Mouse (Mus musculus): ENCODE results near the gene Ippk. TPM values are rescaled to one million over a fixed set of nuclear protein-coding genes. Genes with fewer than 3 reads are reported as not detected.

Gene Ippk
- polyA plus RNA-seq, 1 experiment, result 0.01 TPM

- TF ChIP-seq TAL1 (IDR thresholded peaks at IDR 0.05; ENCODE audit: low read length) (no peak), GATA1 (IDR thresholded peaks at IDR 0.05; ENCODE audit: low read length) (no peak)
- H3K36me3 ChIP-seq (ENCODE audit: control insufficient read depth), result peaks cover 4% of the 10 kb centered on the region
- H3K9me3 ChIP-seq (ENCODE audit: control insufficient read depth, low read length), result no peaks in the 10 kb centered on the region
- peaks cover 36% of the 10 kb centered on the region for H3K4me1 ChIP-seq (ENCODE audit: control insufficient read depth)
- H3K4me3 ChIP-seq (replicated peaks), result peak overlapping the region; percentile 91
- H3K27me3 ChIP-seq (ENCODE audit: control insufficient read depth), result peaks cover 7% of the 10 kb centered on the region; the same call in 1 of the 2 replicates
Measured at GRCm38 (mm10) chr13:49421606-49421917, 513 bp downstream of the Ippk start.

DNA sequence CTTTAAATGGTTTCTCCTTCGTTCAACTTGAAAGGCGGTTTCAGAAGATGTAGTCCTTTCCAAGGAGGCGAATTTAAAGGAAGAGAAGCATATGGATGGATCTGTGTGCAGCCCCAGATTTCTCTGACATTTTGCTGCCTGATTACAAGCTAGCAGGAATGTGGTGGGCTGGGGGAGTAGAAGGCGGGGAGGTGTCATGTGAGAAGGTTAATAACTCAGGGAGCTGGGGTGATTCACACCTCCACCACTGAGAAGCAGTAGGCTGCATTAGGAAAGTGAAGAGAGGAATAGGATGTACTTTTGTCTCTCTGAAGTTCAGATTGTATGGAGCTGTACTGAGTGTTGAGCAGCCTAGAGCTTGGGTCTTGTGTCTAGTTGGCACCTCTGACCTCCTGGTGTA is 910 bp downstream of the Ippk start:
- TF ChIP-seq GATA1 (IDR thresholded peaks at IDR 0.05; ENCODE audit: low read length) (no peak), TAL1 (IDR thresholded peaks at IDR 0.05; ENCODE audit: low read length) (no peak)
- Histone ChIP-seq H3K4me1 (ENCODE audit: control insufficient read depth) (peaks cover 37% of the 10 kb centered on the region), H3K9me3 (ENCODE audit: control insufficient read depth, low read length) (no peaks in the 10 kb centered on the region), H3K27me3 (ENCODE audit: control insufficient read depth) (peaks cover 7% of the 10 kb centered on the region; the same call in 1 of the 2 replicates), H3K36me3 (ENCODE audit: control insufficient read depth) (peaks cover 4% of the 10 kb centered on the region), H3K4me3 (replicated peaks) (peak overlapping the region; percentile 91)

DNA sequence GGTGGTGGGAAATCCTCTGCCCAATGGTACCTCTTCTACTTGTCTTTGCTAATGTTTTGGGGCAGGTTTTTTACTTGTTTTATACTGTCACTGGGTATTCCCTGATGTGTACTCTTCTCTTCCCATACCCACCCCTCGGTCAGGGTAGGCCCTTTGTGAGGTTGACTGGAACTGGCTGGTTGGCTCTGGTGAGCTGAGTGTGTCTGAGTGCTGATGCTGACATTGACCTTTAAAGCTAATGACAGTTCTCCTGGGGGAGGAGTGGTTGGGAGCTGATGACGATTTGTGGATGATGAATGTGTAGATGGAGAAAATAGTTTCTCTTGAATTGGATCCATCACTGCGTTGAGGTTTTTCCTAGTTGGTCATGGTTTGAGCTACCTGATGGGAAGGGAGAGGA is 5.7 kb downstream of the Ippk start:
- Histone ChIP-seq H3K9me3 (ENCODE audit: control insufficient read depth, low read length) (no peaks in the 10 kb centered on the region), H3K4me3 (replicated peaks) (no peak overlapping the region), H3K4me1 (ENCODE audit: control insufficient read depth) (peaks cover 25% of the 10 kb centered on the region), H3K36me3 (ENCODE audit: control insufficient read depth) (peaks cover 18% of the 10 kb centered on the region), H3K27me3 (ENCODE audit: control insufficient read depth) (no peaks in the 10 kb centered on the region)
- no peak for TF ChIP-seq TAL1 (IDR thresholded peaks at IDR 0.05; ENCODE audit: low read length)
- no peak for TF ChIP-seq GATA1 (IDR thresholded peaks at IDR 0.05; ENCODE audit: low read length)

DNA sequence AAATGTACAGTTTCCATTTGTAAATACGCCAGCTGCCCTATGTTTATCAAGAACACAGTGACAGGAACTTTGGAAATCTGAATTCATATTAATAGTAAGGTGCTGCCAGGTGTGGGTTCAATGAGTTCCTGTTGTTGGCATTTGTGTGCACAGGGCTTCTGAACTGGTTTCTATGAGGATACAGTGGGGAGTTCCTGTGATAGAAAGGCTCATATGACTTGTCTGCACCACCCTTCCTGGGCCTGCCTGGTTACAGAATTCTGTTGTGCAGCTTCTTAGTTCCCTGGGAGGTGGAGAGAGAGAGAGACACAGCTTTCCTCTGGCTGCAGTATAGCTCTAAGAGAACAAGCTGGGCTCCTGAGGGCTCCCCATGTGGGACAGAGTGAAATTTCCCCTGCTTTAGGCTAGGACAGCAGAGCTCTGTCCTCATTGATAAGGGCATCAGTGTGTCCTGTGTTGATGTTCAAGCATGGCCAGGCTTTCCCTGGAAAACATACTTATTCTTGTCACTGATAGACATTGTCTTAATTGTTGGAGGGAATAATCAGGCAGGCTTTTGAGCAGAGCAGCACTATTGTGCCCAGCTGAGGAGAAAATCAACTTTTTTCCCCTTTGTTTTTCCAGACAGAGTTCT is 7.1 kb downstream of the Ippk start:
- Histone ChIP-seq H3K9me3 (ENCODE audit: control insufficient read depth, low read length) (no peaks in the 10 kb centered on the region), H3K36me3 (ENCODE audit: control insufficient read depth) (peaks cover 28% of the 10 kb centered on the region), H3K27me3 (ENCODE audit: control insufficient read depth) (no peaks in the 10 kb centered on the region), H3K4me3 (replicated peaks) (no peak overlapping the region), H3K4me1 (ENCODE audit: control insufficient read depth) (peaks cover 11% of the 10 kb centered on the region)
- TF ChIP-seq TAL1 (IDR thresholded peaks at IDR 0.05; ENCODE audit: low read length), result no peak
- TF ChIP-seq GATA1 (IDR thresholded peaks at IDR 0.05; ENCODE audit: low read length), result no peak

- Histone ChIP-seq H3K36me3 (ENCODE audit: control insufficient read depth) (peaks cover 47% of the 10 kb centered on the region), H3K9me3 (ENCODE audit: control insufficient read depth, low read length) (no peaks in the 10 kb centered on the region), H3K27me3 (ENCODE audit: control insufficient read depth) (no peaks in the 10 kb centered on the region), H3K4me3 (replicated peaks) (no peak overlapping the region), H3K4me1 (ENCODE audit: control insufficient read depth) (peaks cover 11% of the 10 kb centered on the region)
- no peak for TF ChIP-seq TAL1 (IDR thresholded peaks at IDR 0.05; ENCODE audit: low read length)
- TF ChIP-seq GATA1 (IDR thresholded peaks at IDR 0.05; ENCODE audit: low read length), result no peak
Measured at GRCm38 (mm10) chr13:49430529-49430928, 9.5 kb downstream of the Ippk start.

DNA sequence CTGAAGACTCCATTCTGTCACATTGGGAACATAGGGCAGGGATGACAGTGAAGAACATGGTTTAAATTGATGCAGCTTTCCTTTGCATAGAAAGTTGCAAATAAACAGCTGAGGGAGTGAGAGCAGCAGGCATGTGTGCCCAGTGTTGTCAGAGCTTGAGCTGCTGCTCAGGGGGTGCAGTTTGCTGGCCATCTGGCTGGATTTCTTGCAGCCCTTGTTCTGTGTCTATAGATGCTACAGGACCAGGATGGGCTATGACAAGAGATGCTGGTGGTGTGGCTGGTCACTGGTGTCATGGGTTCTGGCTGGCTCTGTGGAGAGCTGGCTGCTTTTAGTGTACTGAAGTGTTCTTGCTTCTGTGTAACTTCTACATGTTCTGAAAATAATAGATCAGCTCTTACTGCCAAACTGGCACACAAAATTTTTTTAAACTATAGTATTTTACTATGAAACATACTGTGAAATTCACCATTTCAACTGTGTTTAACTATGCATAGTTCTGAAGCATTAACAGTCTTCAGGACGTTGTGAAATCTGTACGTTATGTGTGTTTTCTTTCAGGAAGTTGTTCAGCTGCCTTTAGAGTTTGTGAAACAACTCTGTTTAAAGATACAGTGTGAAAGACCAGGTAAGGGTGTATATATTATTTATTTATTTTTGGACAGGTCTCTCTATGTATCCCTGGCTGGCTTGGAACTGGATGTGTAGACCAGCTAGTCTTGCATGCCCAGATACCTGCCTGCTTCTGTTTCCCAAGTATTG is 12.4 kb downstream of the Ippk start:
- Histone ChIP-seq H3K9me3 (ENCODE audit: control insufficient read depth, low read length) (no peaks in the 10 kb centered on the region), H3K4me3 (replicated peaks) (no peak overlapping the region), H3K27me3 (ENCODE audit: control insufficient read depth) (no peaks in the 10 kb centered on the region), H3K36me3 (ENCODE audit: control insufficient read depth) (peaks cover 64% of the 10 kb centered on the region), H3K4me1 (ENCODE audit: control insufficient read depth) (peaks cover under 1% of the 10 kb centered on the region; the same call in 1 of the 2 replicates)
- TF ChIP-seq TAL1 (IDR thresholded peaks at IDR 0.05; ENCODE audit: low read length), result no peak
- no peak for TF ChIP-seq GATA1 (IDR thresholded peaks at IDR 0.05; ENCODE audit: low read length)

DNA sequence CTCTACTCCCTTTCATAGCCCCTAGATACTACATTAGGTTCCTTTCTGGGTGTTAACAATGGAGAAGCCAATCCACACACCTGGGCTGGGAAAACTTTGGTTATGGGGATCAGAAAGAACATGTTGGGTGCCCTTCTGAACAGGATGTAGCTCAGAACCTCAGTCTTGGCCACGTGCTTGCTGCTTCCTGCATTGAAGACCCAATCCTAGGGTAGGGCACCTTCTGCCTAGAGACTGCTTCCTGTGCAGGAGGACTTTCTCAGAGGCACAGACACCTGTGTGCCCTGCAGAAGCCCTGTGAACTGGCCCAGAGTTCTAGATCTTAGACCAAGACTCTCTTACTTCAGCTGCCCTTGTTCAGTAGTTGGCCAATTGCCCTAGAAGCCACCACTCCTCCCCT is 14.7 kb downstream of the Ippk start:
- Histone ChIP-seq H3K36me3 (ENCODE audit: control insufficient read depth) (peaks cover 72% of the 10 kb centered on the region), H3K4me3 (replicated peaks) (no peak overlapping the region), H3K4me1 (ENCODE audit: control insufficient read depth) (no peaks in the 10 kb centered on the region), H3K9me3 (ENCODE audit: control insufficient read depth, low read length) (no peaks in the 10 kb centered on the region), H3K27me3 (ENCODE audit: control insufficient read depth) (no peaks in the 10 kb centered on the region)
- TF ChIP-seq GATA1 (IDR thresholded peaks at IDR 0.05; ENCODE audit: low read length) (no peak), TAL1 (IDR thresholded peaks at IDR 0.05; ENCODE audit: low read length) (no peak)

DNA sequence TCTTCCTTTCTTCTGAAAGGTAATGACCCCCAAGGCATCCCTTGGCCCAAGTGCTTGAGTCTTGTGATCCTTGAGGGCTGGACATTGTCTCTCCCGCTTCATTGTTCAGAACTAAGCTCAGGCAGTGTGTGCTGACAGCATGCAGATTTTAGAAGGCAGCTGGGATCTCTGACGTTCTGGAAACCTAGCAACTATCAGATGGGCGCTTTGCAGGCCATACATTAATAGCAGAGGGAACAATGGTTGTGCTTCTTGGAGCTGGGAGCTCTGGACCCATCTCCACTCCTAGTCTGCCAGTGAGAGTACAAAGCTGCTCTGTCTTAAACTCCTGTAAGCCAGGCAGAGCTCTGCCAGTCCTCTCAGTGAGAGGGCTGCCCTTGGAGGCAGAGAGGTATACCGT is 15.1 kb downstream of the Ippk start:
- H3K4me3 ChIP-seq (replicated peaks), result no peak overlapping the region
- H3K36me3 ChIP-seq (ENCODE audit: control insufficient read depth), result peaks cover 68% of the 10 kb centered on the region
- no peaks in the 10 kb centered on the region for H3K27me3 ChIP-seq (ENCODE audit: control insufficient read depth)
- no peaks in the 10 kb centered on the region for H3K9me3 ChIP-seq (ENCODE audit: control insufficient read depth, low read length)
- H3K4me1 ChIP-seq (ENCODE audit: control insufficient read depth), result no peaks in the 10 kb centered on the region
- TF ChIP-seq TAL1 (IDR thresholded peaks at IDR 0.05; ENCODE audit: low read length), result no peak
- TF ChIP-seq GATA1 (IDR thresholded peaks at IDR 0.05; ENCODE audit: low read length), result no peak

DNA sequence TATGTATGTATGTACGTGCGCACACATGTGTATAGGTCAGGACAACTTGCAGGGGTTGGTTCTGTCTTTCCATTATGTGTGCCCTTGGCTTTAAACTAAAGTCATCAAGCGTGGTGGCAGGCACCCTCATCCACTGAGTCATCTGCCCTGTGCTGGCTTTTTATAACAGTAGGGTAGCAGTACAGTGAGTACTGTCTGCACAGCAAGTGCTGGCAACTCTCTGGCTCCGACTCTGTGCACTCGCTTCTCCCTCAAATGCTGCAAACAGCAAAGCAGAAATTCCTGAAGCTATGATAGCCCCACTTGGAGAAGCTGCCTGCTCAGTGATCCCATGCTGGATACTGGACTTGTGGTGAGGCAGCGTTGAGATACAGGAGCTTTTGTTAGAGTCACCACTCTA is 23.4 kb downstream of the Ippk start:
- no peaks in the 10 kb centered on the region for H3K9me3 ChIP-seq (ENCODE audit: control insufficient read depth, low read length)
- peaks cover 67% of the 10 kb centered on the region for H3K36me3 ChIP-seq (ENCODE audit: control insufficient read depth)
- no peaks in the 10 kb centered on the region for H3K27me3 ChIP-seq (ENCODE audit: control insufficient read depth)
- no peak overlapping the region for H3K4me3 ChIP-seq (replicated peaks)
- TF ChIP-seq TAL1 (IDR thresholded peaks at IDR 0.05; ENCODE audit: low read length) (no peak), GATA1 (IDR thresholded peaks at IDR 0.05; ENCODE audit: low read length) (no peak)
- H3K4me1 ChIP-seq (ENCODE audit: control insufficient read depth), result peaks cover 3% of the 10 kb centered on the region; the same call in 1 of the 2 replicates

Data from erythroblast, embryonic 14.5 days (primary cell).